Mouse (Mus musculus) stomach, postnatal 0 days (tissue): ENCODE data around the gene Uhrf1bp1l.

Experiments used
- CTCF ChIP-seq: IDR thresholded peaks from 2 replicates; pipeline ENCODE4 v1.5.1; 2016; ENCODE audit warnings: antibody characterized with exemption, low read depth, mild to moderate bottlenecking, moderate library complexity
- EP300 ChIP-seq: optimal IDR thresholded peaks from 2 replicates; pipeline ENCODE3; 2016; ENCODE audit warnings: antibody characterized with exemption

DNA sequence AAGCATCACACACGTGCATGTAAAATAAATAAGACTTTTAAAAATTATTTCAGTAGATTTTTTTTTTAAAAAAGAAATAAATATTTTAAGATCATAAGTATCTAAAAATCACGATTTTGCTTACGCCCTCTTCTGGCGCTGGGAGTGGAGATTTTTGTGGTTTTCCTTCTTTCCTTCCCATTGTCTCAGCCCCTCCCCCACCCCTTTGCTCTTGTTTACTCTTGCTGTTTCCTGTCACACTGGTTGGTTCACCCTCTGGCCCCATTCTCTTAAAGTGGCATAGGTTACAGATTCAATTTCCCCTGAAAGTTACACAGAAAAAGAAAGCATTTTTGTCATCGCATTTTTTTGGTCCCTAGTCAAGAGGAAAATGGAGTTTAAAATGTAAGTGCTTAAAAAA is 41.7 kb upstream of the Uhrf1bp1l start:
- no peak for TF ChIP-seq CTCF
- TF ChIP-seq EP300 = no peak
